Mouse (Mus musculus) cerebellum, adult 2 months (tissue): ENCODE results near the gene Klk1. TPM values are rescaled to one million over a fixed set of nuclear protein-coding genes. Genes with fewer than 3 reads are reported as not detected.
A peak's percentile ranks its signal among the peaks of the same experiment; 100 is the strongest.
"Not testable (repeated sequence)": the region's sequence is repeated elsewhere in the genome, so short reads cannot be mapped to it uniquely, and the experiment has no call there.

Experiments used
- DNase-seq, 2 experiments: peaks; one replicate each; pipeline ENCODE4 v3.0.0; 2021
- H3K27ac ChIP-seq: fragments of 200-500 bp; 2 replicates; pipeline ENCODE4 v1.5.1; 2012; ENCODE audit warnings: low read length, control low read depth, inconsistent platforms; ENCODE audit not compliant: insufficient read depth
- H3K27me3 ChIP-seq: fragments of 200-500 bp; 2 replicates; pipeline ENCODE4 v1.6.1; 2012; ENCODE audit warnings: inconsistent platforms, mild to moderate bottlenecking, low read length, moderate library complexity; ENCODE audit not compliant: control insufficient read depth, insufficient read depth
- H3K4me1 ChIP-seq: fragments of 200-500 bp; 2 replicates; pipeline ENCODE4 v1.6.1; 2011; ENCODE audit warnings: low read length; ENCODE audit not compliant: control insufficient read depth, insufficient read depth
- H3K4me3 ChIP-seq: fragments of 200-500 bp; replicated peaks from 2 replicates; pipeline ENCODE3; 2011; ENCODE audit warnings: mild to moderate bottlenecking, low read depth, low read length, control low read depth; ENCODE audit not compliant: insufficient read depth
- CTCF ChIP-seq: fragments of 200-500 bp; IDR thresholded peaks from 2 replicates; pipeline ENCODE4 v1.5.1; 2011; ENCODE audit warnings: low read depth, mild to moderate bottlenecking, control low read depth, low read length, moderate library complexity, borderline replicate concordance; ENCODE audit not compliant: insufficient read depth
- POLR2A ChIP-seq: fragments of 200-500 bp; IDR thresholded peaks from 2 replicates; pipeline ENCODE4 v1.6.1; 2011; ENCODE audit warnings: low read length, control low read depth, borderline replicate concordance; ENCODE audit not compliant: insufficient read depth
- WGBS: fragments of 180-500 bp; shearing (Covaris S2); methylation state at CpG from one replicate; pipeline ENCODE4 v1.1.7; 2018; 5-methylcytosine and 5-hydroxymethylcytosine counted together
- polyA plus RNA-seq: library from polyadenylated mRNA; depleted of rRNA; stranded (reverse); fragments of >200 nt; gene quantifications from 2 replicates; pipeline ENCODE4 v1.2.3, GENCODE M21; 2012

The Klk1 gene
- polyA plus RNA-seq, 1 experiment: 0.20 TPM

GRCm38 (mm10) chr7:44246055-44246983 is 21.2 kb downstream of the Klk1 start, which contains the start of the genes 1700028J19Rik and 2410002F23Rik:
1700028J19Rik (minus strand) TSS chr7:44246695.
2410002F23Rik (plus strand) TSS chr7:44246722.
- TF ChIP-seq CTCF (no peak), POLR2A (peak; percentile 94)
- H3K27me3 ChIP-seq: no peaks in the 10 kb centered on the region
- H3K4me3 ChIP-seq: peak within 1 kb of the TSS; percentile 97
- DNase-seq: peak; percentile 89 to 94
- WGBS: under 1% methylated on average over 62 of the region's 62 CpGs
- H3K27ac ChIP-seq: peak within 1 kb of the TSS; percentile 79
- 0 out of 2 replicates have a peak, but pooled peaks cover 2% of the 10 kb centered on the region for H3K4me1 ChIP-seq

- H3K4me1 ChIP-seq: 0 out of 2 replicates have a peak, but pooled peaks cover 2% of the 10 kb centered on the region
- H3K27ac ChIP-seq: peak overlapping the region; percentile 71
- no peak for DNase-seq
- no peaks in the 10 kb centered on the region for H3K27me3 ChIP-seq
- WGBS: 0% methylated on average over 23 of the region's 23 CpGs
- H3K4me3 ChIP-seq: peak overlapping the region; percentile 97
- TF ChIP-seq POLR2A: no peak
Measured at GRCm38 (mm10) chr7:44246984-44247470, 21.9 kb downstream of the Klk1 start.

DNA sequence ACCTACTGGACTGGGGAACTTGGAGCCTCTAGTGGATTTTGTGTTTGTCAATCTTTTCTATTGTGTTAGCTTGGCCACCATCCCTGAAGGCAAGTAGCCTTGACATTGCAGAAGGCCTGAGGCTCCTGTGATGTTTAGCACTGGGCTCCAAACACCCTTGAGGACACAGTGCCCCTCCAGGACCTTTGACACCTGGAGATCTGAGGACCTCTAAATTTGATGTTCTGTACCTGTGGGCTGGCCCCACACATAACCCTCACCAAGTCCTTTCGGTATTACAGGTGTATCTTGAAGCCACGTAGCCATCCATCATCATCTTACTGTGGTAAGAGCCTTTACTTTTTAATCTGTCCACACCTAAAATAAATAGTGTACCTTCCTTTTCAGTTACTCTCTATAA is 22.8 kb downstream of the Klk1 start:
- Histone ChIP-seq H3K27me3 (no peaks in the 10 kb centered on the region), H3K4me1 (0 out of 2 replicates have a peak, but pooled peaks cover 2% of the 10 kb centered on the region), H3K4me3 (no peak overlapping the region), H3K27ac (no peak overlapping the region)
- no peak for DNase-seq
- WGBS: 93% methylated on average over 2 of the region's 2 CpGs
- no peak for TF ChIP-seq POLR2A
- no peak for TF ChIP-seq CTCF

- Histone ChIP-seq H3K27ac (no peak overlapping the region), H3K4me3 (no peak overlapping the region), H3K4me1 (0 out of 2 replicates have a peak, but pooled peaks cover 2% of the 10 kb centered on the region), H3K27me3 (no peaks in the 10 kb centered on the region)
- 95% methylated on average over 4 of the region's 4 CpGs for WGBS
- no peak for DNase-seq
- no peak for TF ChIP-seq CTCF
- TF ChIP-seq POLR2A: no peak
Measured at GRCm38 (mm10) chr7:44249248-44249647, 24.1 kb downstream of the Klk1 start.

DNA sequence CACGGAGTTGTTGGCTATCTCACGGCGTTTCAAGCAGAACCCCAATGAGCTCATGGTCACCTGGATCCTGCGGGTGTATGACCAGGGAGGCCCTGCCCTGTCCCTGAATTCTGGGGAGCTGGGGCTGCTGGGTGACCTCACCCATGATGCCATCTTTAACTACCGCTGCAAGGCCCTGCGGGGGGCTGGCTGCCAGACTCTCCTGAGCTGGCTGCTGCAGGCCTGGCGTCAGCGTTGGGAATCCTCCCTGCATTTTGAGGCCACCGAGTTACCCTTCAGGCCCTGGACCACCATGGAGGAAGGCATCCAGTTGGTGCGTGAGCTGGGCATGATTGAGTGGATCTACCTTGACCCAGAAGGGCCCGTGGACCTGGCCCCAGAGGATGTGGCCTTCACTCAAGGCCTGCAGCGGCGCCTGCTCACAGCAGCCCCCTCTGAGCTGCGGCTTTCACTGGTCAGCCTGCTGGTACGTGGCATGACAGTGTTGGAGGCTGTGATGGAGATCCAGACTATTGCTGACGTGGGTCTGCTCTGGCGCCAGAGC is 25.6 kb downstream of the Klk1 start:
- DNase-seq, H3K27me3 ChIP-seq, H3K4me1 ChIP-seq, H3K4me3 ChIP-seq, H3K27ac ChIP-seq: not testable (repeated sequence)
- WGBS: 75% methylated on average over 17 of the region's 17 CpGs

- Histone ChIP-seq H3K27me3 (no peaks in the 10 kb centered on the region), H3K27ac (no peak overlapping the region), H3K4me1 (no peaks in the 10 kb centered on the region), H3K4me3 (no peak overlapping the region)
- 51% methylated on average over 15 of the region's 15 CpGs for WGBS
- TF ChIP-seq POLR2A: no peak
- TF ChIP-seq CTCF: no peak
- DNase-seq: no peak
Measured at GRCm38 (mm10) chr7:44253023-44253616, 28.0 kb downstream of the Klk1 start.

GRCm38 (mm10) chr7:44254930-44255329 is 29.8 kb downstream of the Klk1 start:
- DNase-seq: no peak
- WGBS: 57% methylated on average over 6 of the region's 6 CpGs
- no peak for TF ChIP-seq POLR2A
- Histone ChIP-seq H3K27me3 (no peaks in the 10 kb centered on the region), H3K4me1 (no peaks in the 10 kb centered on the region), H3K4me3 (no peak overlapping the region), H3K27ac (no peak overlapping the region)
